Mouse (Mus musculus): Measurements from ENCODE around the gene Smarcb1. TPM values are rescaled to one million over a fixed set of nuclear protein-coding genes. Genes with fewer than 3 reads are reported as not detected.

The Smarcb1 gene
- polyA plus RNA-seq (2014; fragmentation: Nextera tagmentation; extraction: Ambion mirVana), result 99.1 and 103 TPM in 2 replicates

GRCm38 (mm10) chr10:75921026-75921725 is at the start of gene Smarcb1:
Smarcb1 (minus strand) TSS chr10:75921617.
- Histone ChIP-seq H3K27me3 (ENCODE audit: control insufficient read depth, insufficient read depth, low read length) (no peaks in the 10 kb centered on the region), H3K9me3 (ENCODE audit: control insufficient read depth, low read length) (no peaks in the 10 kb centered on the region), H3K4me3 (ENCODE audit: control insufficient read depth in 1 of 2, insufficient read depth in 1 of 2, low read depth in 1 of 2, low read length in 2 of 2) (peak within 1 kb of the TSS; percentile 71 to 86), H3K4me2 (ENCODE audit: low read length) (peak within 1 kb of the TSS; percentile 85), H3K27ac (replicated peaks in 1 of 2; ENCODE audit: control insufficient read depth in 1 of 2, insufficient read depth in 1 of 2, low read depth in 2 of 2, low read length in 2 of 2) (peak within 1 kb of the TSS; percentile 84 to 91), H3K4me1 (ENCODE audit: control insufficient read depth in 2 of 2, insufficient read depth in 2 of 2, low read length in 2 of 2) (peaks cover 2 to 33% of the 10 kb centered on the region in 2 experiments), H3K9ac (ENCODE audit: low read length) (peak within 1 kb of the TSS; percentile 92), H3K36me3 (ENCODE audit: control insufficient read depth, insufficient read depth, low read length) (peaks cover 56% of the 10 kb centered on the region)
- ATAC-seq (ENCODE audit: insufficient number of reproducible peaks, insufficient read depth, low FRiP score, low read depth), result peak; percentile 87
- under 1% methylated on average over 72 of the region's 76 CpGs for WGBS

- H3K9ac ChIP-seq (ENCODE audit: low read length), result peak within 1 kb of the TSS; percentile 42; the same call in 1 of the 2 replicates
- H3K9me3 ChIP-seq (ENCODE audit: control insufficient read depth, low read length), result no peaks in the 10 kb centered on the region
- 14% methylated on average over 20 of the region's 20 CpGs for WGBS
Measured at GRCm38 (mm10) chr10:75954381-75954811, 33.0 kb upstream of the Smarcb1 start, which contains the start of gene Gm5134. Gm5134 (plus strand) TSS chr10:75954514.

GRCm38 (mm10) chr10:75951424-75952050 is 30.1 kb upstream of the Smarcb1 start:
- H3K4me1 ChIP-seq (ENCODE audit: control insufficient read depth in 2 of 2, insufficient read depth in 2 of 2, low read length in 2 of 2), result peaks cover 8 to 11% of the 10 kb centered on the region in 2 experiments
- no peaks in the 10 kb centered on the region for H3K36me3 ChIP-seq (ENCODE audit: control insufficient read depth, insufficient read depth, low read length)
- H3K4me2 ChIP-seq (ENCODE audit: low read length), result peak overlapping the region; percentile 95
- H3K9ac ChIP-seq (ENCODE audit: low read length), result peak overlapping the region; percentile 73
- 2% methylated on average over 13 of the region's 13 CpGs for WGBS
- no peak overlapping the region for H3K27ac ChIP-seq (replicated peaks in 1 of 2; ENCODE audit: control insufficient read depth in 1 of 2, insufficient read depth in 1 of 2, low read depth in 2 of 2, low read length in 2 of 2)
- peak overlapping the region; percentile 53 to 62 for H3K4me3 ChIP-seq (ENCODE audit: control insufficient read depth in 1 of 2, insufficient read depth in 1 of 2, low read depth in 1 of 2, low read length in 2 of 2)
- H3K9me3 ChIP-seq (ENCODE audit: control insufficient read depth, low read length), result no peaks in the 10 kb centered on the region
- H3K27me3 ChIP-seq (ENCODE audit: control insufficient read depth, insufficient read depth, low read length), result peaks cover 18% of the 10 kb centered on the region
- 0 out of 2 replicates have a peak, but pooled peaks have one; percentile 37 for ATAC-seq (ENCODE audit: insufficient number of reproducible peaks, insufficient read depth, low FRiP score, low read depth)

More at GRCm38 (mm10) chr10:75954381-75954811, 33.0 kb upstream of the Smarcb1 start, which contains the start of gene Gm5134:
- Histone ChIP-seq H3K4me2 (ENCODE audit: low read length) (peak within 1 kb of the TSS; percentile 60), H3K4me3 (ENCODE audit: control insufficient read depth in 1 of 2, insufficient read depth in 1 of 2, low read depth in 1 of 2, low read length in 2 of 2) (peak within 1 kb of the TSS; percentile 21 to 30), H3K27me3 (ENCODE audit: control insufficient read depth, insufficient read depth, low read length) (peaks cover 18% of the 10 kb centered on the region), H3K36me3 (ENCODE audit: control insufficient read depth, insufficient read depth, low read length) (no peaks in the 10 kb centered on the region), H3K27ac (replicated peaks in 1 of 2; ENCODE audit: control insufficient read depth in 1 of 2, insufficient read depth in 1 of 2, low read depth in 2 of 2, low read length in 2 of 2) (no peak within 1 kb of the TSS), H3K4me1 (ENCODE audit: control insufficient read depth in 2 of 2, insufficient read depth in 2 of 2, low read length in 2 of 2) (peaks cover 8 to 11% of the 10 kb centered on the region in 2 experiments)
- no peak for ATAC-seq (ENCODE audit: insufficient number of reproducible peaks, insufficient read depth, low FRiP score, low read depth)

- no peaks in the 10 kb centered on the region for H3K36me3 ChIP-seq (ENCODE audit: control insufficient read depth, insufficient read depth, low read length)
- H3K27ac ChIP-seq (replicated peaks in 1 of 2; ENCODE audit: control insufficient read depth in 1 of 2, insufficient read depth in 1 of 2, low read depth in 2 of 2, low read length in 2 of 2), result no peak overlapping the region
- peak overlapping the region; percentile 53 to 62 for H3K4me3 ChIP-seq (ENCODE audit: control insufficient read depth in 1 of 2, insufficient read depth in 1 of 2, low read depth in 1 of 2, low read length in 2 of 2)
- H3K9me3 ChIP-seq (ENCODE audit: control insufficient read depth, low read length), result no peaks in the 10 kb centered on the region
- WGBS, result 2% methylated on average over 23 of the region's 23 CpGs
- no peak; the same call in 1 of the 2 replicates for ATAC-seq (ENCODE audit: insufficient number of reproducible peaks, insufficient read depth, low FRiP score, low read depth)
- peak overlapping the region; percentile 73 for H3K9ac ChIP-seq (ENCODE audit: low read length)
- H3K4me2 ChIP-seq (ENCODE audit: low read length), result peak overlapping the region; percentile 95
- H3K4me1 ChIP-seq (ENCODE audit: control insufficient read depth in 2 of 2, insufficient read depth in 2 of 2, low read length in 2 of 2), result peaks cover 8 to 11% of the 10 kb centered on the region in 2 experiments
- H3K27me3 ChIP-seq (ENCODE audit: control insufficient read depth, insufficient read depth, low read length), result peaks cover 18% of the 10 kb centered on the region
Measured at GRCm38 (mm10) chr10:75950791-75951210, 29.4 kb upstream of the Smarcb1 start.

- H3K9ac ChIP-seq (ENCODE audit: low read length), result no peak overlapping the region
- no peaks in the 10 kb centered on the region for H3K9me3 ChIP-seq (ENCODE audit: control insufficient read depth, low read length)
- ATAC-seq (ENCODE audit: insufficient number of reproducible peaks, insufficient read depth, low FRiP score, low read depth), result no peak
- H3K4me2 ChIP-seq (ENCODE audit: low read length), result no peak overlapping the region
- H3K4me1 ChIP-seq (ENCODE audit: control insufficient read depth in 2 of 2, insufficient read depth in 2 of 2, low read length in 2 of 2), result peaks cover 9 to 11% of the 10 kb centered on the region in 2 experiments
- H3K4me3 ChIP-seq (ENCODE audit: control insufficient read depth in 1 of 2, insufficient read depth in 1 of 2, low read depth in 1 of 2, low read length in 2 of 2), result no peak overlapping the region
- H3K27me3 ChIP-seq (ENCODE audit: control insufficient read depth, insufficient read depth, low read length), result peaks cover 18% of the 10 kb centered on the region
- WGBS, result 75% methylated on average over 22 of the region's 22 CpGs
- no peaks in the 10 kb centered on the region for H3K36me3 ChIP-seq (ENCODE audit: control insufficient read depth, insufficient read depth, low read length)
- H3K27ac ChIP-seq (replicated peaks in 1 of 2; ENCODE audit: control insufficient read depth in 1 of 2, insufficient read depth in 1 of 2, low read depth in 2 of 2, low read length in 2 of 2), result no peak overlapping the region
Measured at GRCm38 (mm10) chr10:75949053-75950045, 27.9 kb upstream of the Smarcb1 start.

GRCm38 (mm10) chr10:75948079-75948478 is 26.7 kb upstream of the Smarcb1 start:
- H3K9ac ChIP-seq (ENCODE audit: low read length), result no peak overlapping the region
- WGBS, result 70% methylated on average over 5 of the region's 5 CpGs
- no peak overlapping the region for H3K4me2 ChIP-seq (ENCODE audit: low read length)
- H3K4me3 ChIP-seq (ENCODE audit: control insufficient read depth in 1 of 2, insufficient read depth in 1 of 2, low read depth in 1 of 2, low read length in 2 of 2), result no peak overlapping the region
- H3K27ac ChIP-seq (replicated peaks in 1 of 2; ENCODE audit: control insufficient read depth in 1 of 2, insufficient read depth in 1 of 2, low read depth in 2 of 2, low read length in 2 of 2), result no peak overlapping the region
- H3K36me3 ChIP-seq (ENCODE audit: control insufficient read depth, insufficient read depth, low read length), result no peaks in the 10 kb centered on the region
- peaks cover 11% of the 10 kb centered on the region for H3K27me3 ChIP-seq (ENCODE audit: control insufficient read depth, insufficient read depth, low read length)
- peaks cover 5 to 13% of the 10 kb centered on the region in 2 experiments for H3K4me1 ChIP-seq (ENCODE audit: control insufficient read depth in 2 of 2, insufficient read depth in 2 of 2, low read length in 2 of 2)
- no peaks in the 10 kb centered on the region for H3K9me3 ChIP-seq (ENCODE audit: control insufficient read depth, low read length)
- ATAC-seq (ENCODE audit: insufficient number of reproducible peaks, insufficient read depth, low FRiP score, low read depth), result no peak

- H3K4me2 ChIP-seq (ENCODE audit: low read length), result no peak overlapping the region
- ATAC-seq (ENCODE audit: insufficient number of reproducible peaks, insufficient read depth, low FRiP score, low read depth), result no peak
- H3K36me3 ChIP-seq (ENCODE audit: control insufficient read depth, insufficient read depth, low read length), result no peaks in the 10 kb centered on the region
- 76% methylated on average over 7 of the region's 7 CpGs for WGBS
- no peaks in the 10 kb centered on the region for H3K9me3 ChIP-seq (ENCODE audit: control insufficient read depth, low read length)
- H3K27me3 ChIP-seq (ENCODE audit: control insufficient read depth, insufficient read depth, low read length), result peaks cover 6% of the 10 kb centered on the region
- H3K27ac ChIP-seq (replicated peaks in 1 of 2; ENCODE audit: control insufficient read depth in 1 of 2, insufficient read depth in 1 of 2, low read depth in 2 of 2, low read length in 2 of 2), result no peak overlapping the region
- H3K4me3 ChIP-seq (ENCODE audit: control insufficient read depth in 1 of 2, insufficient read depth in 1 of 2, low read depth in 1 of 2, low read length in 2 of 2), result no peak overlapping the region
- H3K9ac ChIP-seq (ENCODE audit: low read length), result no peak overlapping the region
- H3K4me1 ChIP-seq (ENCODE audit: control insufficient read depth in 2 of 2, insufficient read depth in 2 of 2, low read length in 2 of 2), result peaks cover 3 to 10% of the 10 kb centered on the region in 2 experiments
Measured at GRCm38 (mm10) chr10:75945896-75946295, 24.5 kb upstream of the Smarcb1 start.
